Mouse (Mus musculus) olfactory bulb, adult 2 months (tissue): ENCODE data around the gene Olfml1.

Experiments used
- CTCF ChIP-seq: fragments of 200-500 bp; IDR thresholded peaks from 2 replicates; pipeline ENCODE4 v1.5.1; 2012; ENCODE audit warnings: low read depth, mild to moderate bottlenecking, low read length, moderate library complexity; ENCODE audit not compliant: insufficient read depth
- POLR2A ChIP-seq: fragments of 200-500 bp; IDR thresholded peaks from 2 replicates; pipeline ENCODE4 v1.6.1; 2012; ENCODE audit warnings: mild to moderate bottlenecking, low read depth, low read length, moderate library complexity; ENCODE audit not compliant: insufficient read depth

DNA sequence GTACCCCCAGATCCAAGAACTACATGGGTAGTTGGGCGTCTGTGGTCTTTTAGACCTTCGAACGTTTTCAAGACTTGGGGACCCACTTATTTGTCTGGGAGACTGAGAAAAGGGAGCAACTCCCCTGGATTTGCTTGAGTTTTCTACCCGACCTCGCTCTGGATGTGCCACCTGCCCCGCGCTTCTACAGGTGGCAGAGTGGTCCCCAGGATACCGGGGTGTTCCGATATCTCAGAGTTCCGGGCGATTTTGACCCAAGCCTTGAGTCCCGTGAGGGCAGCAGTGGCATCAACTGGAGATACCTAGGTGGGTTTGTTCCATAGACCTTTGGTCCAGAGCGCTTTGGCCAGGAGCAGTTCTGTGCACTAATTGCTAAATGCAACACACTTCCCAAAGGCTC, 28.2 kb downstream of the Olfml1 start:
- TF ChIP-seq POLR2A, result no peak
- TF ChIP-seq CTCF, result no peak
